Mouse (Mus musculus): ENCODE measurements around the gene Aldh4a1.

- TF ChIP-seq POLR2A (IDR thresholded peaks at IDR 0.05; ENCODE audit: insufficient read length, low read depth): no peak
- TF ChIP-seq CEBPB (IDR thresholded peaks at IDR 0.05; ENCODE audit: insufficient read depth, poor library complexity, severe bottlenecking): no peak
- TF ChIP-seq MYOD1 (IDR thresholded peaks at IDR 0.05; ENCODE audit: control insufficient read depth in 1 of 3, insufficient read length in 2 of 3, low read depth in 2 of 3): no peak
- TF ChIP-seq MAX (IDR thresholded peaks at IDR 0.05; ENCODE audit: low read depth): no peak
- TF ChIP-seq MYOG (IDR thresholded peaks at IDR 0.05; ENCODE audit: control insufficient read depth in 1 of 3, insufficient read depth in 1 of 3, insufficient read length in 2 of 3, low read depth in 2 of 3): no peak
- TF ChIP-seq USF1 (IDR thresholded peaks at IDR 0.05; ENCODE audit: low read depth): no peak
- TF ChIP-seq TCF12 (IDR thresholded peaks at IDR 0.05; ENCODE audit: insufficient read depth, poor library complexity, severe bottlenecking): no peak
- no peak for TF ChIP-seq E2F4 (IDR thresholded peaks at IDR 0.05; ENCODE audit: insufficient read depth)
- no peak for TF ChIP-seq SRF (IDR thresholded peaks at IDR 0.05; ENCODE audit: control insufficient read depth, insufficient read length, low read depth)
- TF ChIP-seq TCF3 (IDR thresholded peaks at IDR 0.05; ENCODE audit: insufficient read length, low read depth): no peak
- TF ChIP-seq POLR2AphosphoS2 (IDR thresholded peaks at IDR 0.05; ENCODE audit: insufficient read length, low read depth): no peak
Measured at GRCm38 (mm10) chr4:139611542-139611953, 11.1 kb upstream of the Aldh4a1 start.
